Mouse (Mus musculus): Measurements from ENCODE around the gene Gm10842.

- TF ChIP-seq POLR2A (IDR thresholded peaks at IDR 0.05; ENCODE audit: low read depth, low read length), result no peak
- no peak for TF ChIP-seq CTCF (IDR thresholded peaks at IDR 0.05; ENCODE audit: extremely low read depth, insufficient read length, insufficient replicate concordance, low read depth, low read length)
Observed at GRCm38 (mm10) chr11:105153068-105153833, 6.6 kb downstream of the Gm10842 start.

All from small intestine, adult 2 months (tissue).